Mouse (Mus musculus) gastrocnemius, postnatal 36 days (tissue): Measurements from ENCODE around the gene Rpp40. TPM values are rescaled to one million over a fixed set of nuclear protein-coding genes. Genes with fewer than 3 reads are reported as not detected.

Experiments
- DNase-seq, 2 experiments: peaks; one replicate each; pipeline ENCODE4 v3.0.0; 2022
- intact Hi-C: fragments of 180-260 bp; cut with DNase I; formaldehyde crosslinking; loops from one replicate; pipeline ENCODE4 v1.15.1; 2025
- total RNA-seq, 2 experiments: library from RNA; stranded (reverse); gene quantifications; 2 replicates each; pipeline ENCODE4 v1.2.3; 2021

Gene Rpp40
- total RNA-seq, 2 experiments from 2014 or later: 8.7 to 15.1 TPM

DNA sequence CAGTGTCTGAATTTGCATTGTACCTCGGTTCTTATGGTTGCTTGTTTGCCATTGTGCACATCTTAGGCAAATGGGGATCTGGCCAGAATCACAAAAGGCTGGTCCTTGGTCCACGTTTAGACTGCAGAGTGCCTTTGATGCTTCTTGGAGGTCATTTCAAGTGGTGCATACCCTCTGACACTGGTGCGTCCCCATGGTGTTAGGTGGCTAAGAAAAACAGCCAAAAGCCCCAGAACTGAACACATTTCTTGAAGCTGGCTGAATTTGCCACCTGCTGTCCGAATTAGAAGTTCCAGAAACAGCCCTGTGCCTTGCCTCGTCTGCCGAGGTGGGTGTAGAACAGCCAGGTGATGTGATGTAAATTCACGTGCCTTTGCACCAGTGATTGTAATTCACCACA is 48.7 kb downstream of the Rpp40 start:
- intact Hi-C loops: no loop called here
- DNase-seq: no peak

- DNase-seq: no peak
- intact Hi-C loops: no loop called here
Measured at GRCm38 (mm10) chr13:35852851-35853575, 53.1 kb downstream of the Rpp40 start.

DNA sequence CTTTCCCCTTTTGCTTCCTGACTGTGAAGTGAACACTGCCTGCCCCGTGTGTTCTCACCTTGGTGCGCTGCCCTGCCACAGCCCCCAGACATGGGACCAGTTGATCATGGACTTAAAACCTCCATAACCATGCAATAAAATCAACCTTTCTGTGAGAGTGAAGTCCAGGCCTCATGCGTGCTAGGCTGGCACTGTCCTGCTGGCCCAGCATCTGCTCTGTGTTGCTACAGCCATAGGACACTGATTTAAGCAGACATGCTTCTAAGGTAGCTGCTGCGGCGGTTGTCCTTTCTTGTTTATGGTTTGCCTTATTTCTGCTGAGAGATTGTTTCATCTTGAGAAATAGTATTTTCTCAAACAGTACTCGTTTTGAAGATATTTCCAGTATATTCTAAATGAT is 54.6 kb downstream of the Rpp40 start:
- intact Hi-C loops: no loop called here
- no peak for DNase-seq

GRCm38 (mm10) chr13:35848694-35849093 is 57.5 kb downstream of the Rpp40 start:
- no peak for DNase-seq
- intact Hi-C loops: no loop called here

GRCm38 (mm10) chr13:35845306-35845705 is 60.9 kb downstream of the Rpp40 start:
- DNase-seq: no peak

More at GRCm38 (mm10) chr13:35845306-35845705, 60.9 kb downstream of the Rpp40 start:
- intact Hi-C loops: no loop called here

Other genes with a start within 250 kb of the Rpp40 start
- 1 to 10 TPM; 4.2 to 5.9 TPM for gene Cdyl, start 246.5 kb downstream of the Rpp40 start, total RNA-seq
- gene Ppp1r3g, start 52.5 kb upstream of the Rpp40 start, total RNA-seq: under 1 TPM in 1 of 2 experiments, not detected in 1; 0.10 TPM
- 10 to 100 TPM; 33.3 to 41.8 TPM for gene Fars2, start 211.1 kb upstream of the Rpp40 start, total RNA-seq
- 1 to 10 TPM; 4.8 to 5.1 TPM for gene Lyrm4, start 211.2 kb upstream of the Rpp40 start, total RNA-seq